Mouse (Mus musculus): Measurements from ENCODE around the gene Ehd1.

GRCm38 (mm10) chr19:6283001-6283400, 6.5 kb downstream of the Ehd1 start:
- no peak for TF ChIP-seq HCFC1 (IDR thresholded peaks at IDR 0.05; ENCODE audit: borderline replicate concordance, insufficient read depth, low read length)
- TF ChIP-seq CHD2 (IDR thresholded peaks at IDR 0.05; ENCODE audit: low read depth, low read length), result no peak
